Mouse (Mus musculus) thymus, postnatal 14 days (tissue): ENCODE data around the gene Klk1b22.
"Not testable (repeated sequence)": the region's sequence is repeated elsewhere in the genome, so short reads cannot be mapped to it uniquely, and the experiment has no call there.

Source experiments
- DNase-seq: peaks from one replicate; pipeline ENCODE4 v3.0.0; 2021

The Klk1b22 gene

DNA sequence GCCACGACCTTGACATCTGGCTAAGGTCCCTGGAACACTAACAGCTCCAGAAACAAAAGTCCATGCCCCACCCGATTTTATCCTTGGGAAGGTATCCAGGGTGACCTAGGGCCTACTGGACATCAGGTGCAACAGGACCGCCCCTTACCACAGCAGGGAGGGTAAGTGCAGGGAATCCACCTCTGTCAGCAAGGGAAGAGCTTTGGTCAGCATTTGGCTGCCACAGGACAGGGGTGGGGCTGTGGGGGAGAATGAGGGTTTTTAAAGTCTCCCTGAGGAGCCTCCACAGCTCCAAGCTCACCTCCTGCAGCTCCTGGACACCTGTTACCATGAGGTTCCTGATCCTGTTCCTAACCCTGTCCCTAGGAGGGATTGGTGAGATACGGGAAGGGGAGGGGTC is at the start of gene Klk1b22:
Gene Klk1b22, plus strand, starts transcription at position 301 of the 400 bp plus-strand sequence.
- DNase-seq: no peak

- no peak for DNase-seq
These were observed 40.4 kb upstream of the Klk1b22 start for GRCm38 (mm10) chr7:44072117-44072516.

- DNase-seq: no peak
These were observed 34.8 kb upstream of the Klk1b22 start for GRCm38 (mm10) chr7:44077703-44078102.

- no peak for DNase-seq
These were observed 16.4 kb upstream of the Klk1b22 start for GRCm38 (mm10) chr7:44096111-44096510.

- DNase-seq: not testable (repeated sequence)
These were observed 10.4 kb upstream of the Klk1b22 start, which contains the start of gene Klk1b21 for GRCm38 (mm10) chr7:44102028-44102427. Gene Klk1b21, plus strand, starts transcription at chr7:44102328.

- DNase-seq: no peak
These were observed 11.0 kb downstream of the Klk1b22 start for GRCm38 (mm10) chr7:44123445-44123844.

GRCm38 (mm10) chr7:44136467-44136866 is 24.0 kb downstream of the Klk1b22 start, which contains the start of gene Klk1b16:
Gene Klk1b16, plus strand, starts transcription at chr7:44136767.
- DNase-seq: no peak
